Mouse (Mus musculus) kidney, embryonic 16.5 days (tissue): ENCODE results near the gene Adam12. TPM values are rescaled to one million over a fixed set of nuclear protein-coding genes. Genes with fewer than 3 reads are reported as not detected.

Source experiments
- ATAC-seq: fragments of 200-750 bp; cut with Nextera tagmentation; 2 replicates; pipeline ENCODE4 v1.8.0; 2017; ENCODE audit warnings: moderate TSS enrichment; ENCODE audit not compliant: low FRiP score, low TSS enrichment
- H3K27ac ChIP-seq: fragments of 300-500 bp; sonication (generic); 2 replicates; pipeline ENCODE4 v1.5.1; 2014; ENCODE audit warnings: low read length
- H3K27me3 ChIP-seq: fragments of 300-500 bp; sonication (generic); 2 replicates; pipeline ENCODE4 v1.6.1; 2014; ENCODE audit warnings: low read length, control low read depth, mixed read lengths; ENCODE audit not compliant: insufficient read depth
- H3K36me3 ChIP-seq: fragments of 300-500 bp; sonication (generic); 2 replicates; pipeline ENCODE4 v1.6.1; 2014; ENCODE audit warnings: low read length, control low read depth, mixed read lengths; ENCODE audit not compliant: insufficient read depth
- H3K4me1 ChIP-seq: fragments of 300-500 bp; sonication (generic); 2 replicates; pipeline ENCODE4 v1.6.1; 2014; ENCODE audit warnings: low read length, control low read depth, mixed read lengths; ENCODE audit not compliant: insufficient read depth
- H3K4me2 ChIP-seq: fragments of 300-500 bp; sonication (generic); replicated peaks from 2 replicates; pipeline ENCODE4 v1.6.1; 2014; ENCODE audit warnings: low read depth, low read length
- H3K4me3 ChIP-seq: fragments of 300-500 bp; sonication (generic); 2 replicates; pipeline ENCODE4 v1.5.1; 2014; ENCODE audit warnings: mild to moderate bottlenecking, low read length
- H3K9ac ChIP-seq: fragments of 300-500 bp; sonication (generic); replicated peaks from 2 replicates; pipeline ENCODE4 v1.6.1; 2014; ENCODE audit warnings: low read length
- H3K9me3 ChIP-seq: fragments of 300-500 bp; sonication (generic); 2 replicates; pipeline ENCODE4 v1.6.1; 2016; ENCODE audit warnings: low read length, control low read depth
- WGBS: fragments of 180-500 bp; shearing (Covaris S2); extraction: QIAGEN DNeasy Blood & Tissue Kit; methylation state at CpG from one replicate; pipeline ENCODE4 v1.1.7; 2014; 5-methylcytosine and 5-hydroxymethylcytosine counted together
- polyA plus RNA-seq: library from polyadenylated mRNA; unstranded; fragments of >200 nt; fragmentation: Nextera tagmentation; extraction: Ambion mirVana; gene quantifications from 2 replicates; pipeline ENCODE4 v1.2.1, GENCODE M21; 2015

The Adam12 gene
- polyA plus RNA-seq, 1 experiment from 2014 or later: 4.5 TPM

- Histone ChIP-seq H3K4me3 (no peak overlapping the region), H3K9me3 (peaks cover 5% of the 10 kb centered on the region; the same call in 1 of the 2 replicates), H3K27me3 (no peaks in the 10 kb centered on the region), H3K27ac (no peak overlapping the region), H3K9ac (no peak overlapping the region), H3K36me3 (no peaks in the 10 kb centered on the region), H3K4me1 (peaks cover 3% of the 10 kb centered on the region; the same call in 1 of the 2 replicates), H3K4me2 (no peak overlapping the region)
- 74% methylated on average over 1 of the region's 1 CpGs for WGBS
- no peak for ATAC-seq
Observed at GRCm38 (mm10) chr7:134187946-134188345, 44.0 kb downstream of the Adam12 start.

- H3K36me3 ChIP-seq: no peaks in the 10 kb centered on the region
- no peak for ATAC-seq
- peaks cover 5% of the 10 kb centered on the region; the same call in 1 of the 2 replicates for H3K9me3 ChIP-seq
- H3K27me3 ChIP-seq: no peaks in the 10 kb centered on the region
- peaks cover 3% of the 10 kb centered on the region; the same call in 1 of the 2 replicates for H3K4me1 ChIP-seq
- no peak overlapping the region for H3K9ac ChIP-seq
- WGBS: 91% methylated on average over 10 of the region's 10 CpGs
- no peak overlapping the region for H3K4me2 ChIP-seq
- no peak overlapping the region for H3K27ac ChIP-seq
- H3K4me3 ChIP-seq: no peak overlapping the region
Observed at GRCm38 (mm10) chr7:134186497-134186896, 45.4 kb downstream of the Adam12 start.

- H3K9ac ChIP-seq: no peak overlapping the region
- WGBS: 89% methylated on average over 4 of the region's 4 CpGs
- no peak overlapping the region for H3K4me2 ChIP-seq
- H3K27me3 ChIP-seq: no peaks in the 10 kb centered on the region
- H3K4me3 ChIP-seq: no peak overlapping the region
- peaks cover 3% of the 10 kb centered on the region; the same call in 1 of the 2 replicates for H3K4me1 ChIP-seq
- no peaks in the 10 kb centered on the region for H3K36me3 ChIP-seq
- H3K9me3 ChIP-seq: peaks cover 5% of the 10 kb centered on the region; the same call in 1 of the 2 replicates
- H3K27ac ChIP-seq: no peak overlapping the region
- no peak for ATAC-seq
Observed at GRCm38 (mm10) chr7:134185751-134186150, 46.2 kb downstream of the Adam12 start.

GRCm38 (mm10) chr7:134181717-134182116 lies 50.2 kb downstream of the Adam12 start:
- Histone ChIP-seq H3K27me3 (no peaks in the 10 kb centered on the region), H3K4me2 (no peak overlapping the region), H3K9ac (no peak overlapping the region), H3K4me3 (no peak overlapping the region), H3K4me1 (no peaks in the 10 kb centered on the region), H3K27ac (no peak overlapping the region), H3K9me3 (peaks cover 5% of the 10 kb centered on the region; the same call in 1 of the 2 replicates), H3K36me3 (no peaks in the 10 kb centered on the region)
- no peak for ATAC-seq
- WGBS: 78% methylated on average over 1 of the region's 1 CpGs

- H3K27me3 ChIP-seq: no peaks in the 10 kb centered on the region
- WGBS: 88% methylated on average over 1 of the region's 1 CpGs
- no peak overlapping the region for H3K27ac ChIP-seq
- H3K9ac ChIP-seq: no peak overlapping the region
- ATAC-seq: no peak
- H3K9me3 ChIP-seq: peaks cover 5% of the 10 kb centered on the region; the same call in 1 of the 2 replicates
- H3K4me3 ChIP-seq: no peak overlapping the region
- no peak overlapping the region for H3K4me2 ChIP-seq
- no peaks in the 10 kb centered on the region for H3K4me1 ChIP-seq
- no peaks in the 10 kb centered on the region for H3K36me3 ChIP-seq
Observed at GRCm38 (mm10) chr7:134181056-134181455, 50.9 kb downstream of the Adam12 start.

GRCm38 (mm10) chr7:134177051-134177450 lies 54.9 kb downstream of the Adam12 start:
- H3K36me3 ChIP-seq: no peaks in the 10 kb centered on the region
- H3K4me3 ChIP-seq: no peak overlapping the region
- H3K27ac ChIP-seq: 0 out of 2 replicates have a peak overlapping the region, but pooled peaks have one; percentile 17
- ATAC-seq: no peak
- no peaks in the 10 kb centered on the region for H3K9me3 ChIP-seq
- no peaks in the 10 kb centered on the region for H3K4me1 ChIP-seq
- no peaks in the 10 kb centered on the region for H3K27me3 ChIP-seq
- no peak overlapping the region for H3K4me2 ChIP-seq
- WGBS: 66% methylated on average over 2 of the region's 2 CpGs
- H3K9ac ChIP-seq: no peak overlapping the region

- Histone ChIP-seq H3K9ac (no peak overlapping the region), H3K4me3 (no peak overlapping the region), H3K4me1 (no peaks in the 10 kb centered on the region), H3K36me3 (no peaks in the 10 kb centered on the region), H3K9me3 (no peaks in the 10 kb centered on the region), H3K27ac (no peak overlapping the region), H3K4me2 (no peak overlapping the region), H3K27me3 (no peaks in the 10 kb centered on the region)
- WGBS: 82% methylated on average over 4 of the region's 4 CpGs
- no peak for ATAC-seq
Observed at GRCm38 (mm10) chr7:134175201-134175600, 56.7 kb downstream of the Adam12 start.

- no peaks in the 10 kb centered on the region for H3K36me3 ChIP-seq
- H3K9ac ChIP-seq: no peak overlapping the region
- no peaks in the 10 kb centered on the region for H3K4me1 ChIP-seq
- H3K4me3 ChIP-seq: no peak overlapping the region
- no peak overlapping the region for H3K4me2 ChIP-seq
- H3K9me3 ChIP-seq: no peaks in the 10 kb centered on the region
- ATAC-seq: no peak
- WGBS: 82% methylated on average over 14 of the region's 14 CpGs
- no peak overlapping the region for H3K27ac ChIP-seq
- H3K27me3 ChIP-seq: no peaks in the 10 kb centered on the region
Observed at GRCm38 (mm10) chr7:134173442-134174090, 58.4 kb downstream of the Adam12 start.

- H3K4me2 ChIP-seq: no peak overlapping the region
- H3K27ac ChIP-seq: no peak overlapping the region
- WGBS: 85% methylated on average over 9 of the region's 9 CpGs
- H3K36me3 ChIP-seq: no peaks in the 10 kb centered on the region
- H3K4me3 ChIP-seq: no peak overlapping the region
- ATAC-seq: no peak
- H3K4me1 ChIP-seq: 0 out of 2 replicates have a peak, but pooled peaks cover 8% of the 10 kb centered on the region
- H3K9me3 ChIP-seq: no peaks in the 10 kb centered on the region
- no peaks in the 10 kb centered on the region for H3K27me3 ChIP-seq
- no peak overlapping the region for H3K9ac ChIP-seq
Observed at GRCm38 (mm10) chr7:134170180-134170910, 61.6 kb downstream of the Adam12 start.

GRCm38 (mm10) chr7:134169780-134170179 lies 62.2 kb downstream of the Adam12 start:
- no peak overlapping the region for H3K9ac ChIP-seq
- H3K27me3 ChIP-seq: no peaks in the 10 kb centered on the region
- no peak for ATAC-seq
- no peaks in the 10 kb centered on the region for H3K9me3 ChIP-seq
- 0 out of 2 replicates have a peak, but pooled peaks cover 8% of the 10 kb centered on the region for H3K4me1 ChIP-seq
- H3K27ac ChIP-seq: no peak overlapping the region
- no peaks in the 10 kb centered on the region for H3K36me3 ChIP-seq
- WGBS: 78% methylated on average over 2 of the region's 2 CpGs
- no peak overlapping the region for H3K4me3 ChIP-seq
- H3K4me2 ChIP-seq: no peak overlapping the region
